Mouse (Mus musculus): ENCODE results near the gene Cklf.

GRCm38 (mm10) chr8:104294396-104294795 is 43.7 kb downstream of the Cklf start:
- TF ChIP-seq CTCF (IDR thresholded peaks at IDR 0.05; ENCODE audit: low read depth, low read length) (no peak), POLR2A (IDR thresholded peaks at IDR 0.05; ENCODE audit: borderline replicate concordance, low read depth, low read length) (no peak)

All from bone marrow macrophage, adult 2 months (primary cell).